ENCODE assay signal across 8 mouse cellular contexts in the genomic region with DNA sequence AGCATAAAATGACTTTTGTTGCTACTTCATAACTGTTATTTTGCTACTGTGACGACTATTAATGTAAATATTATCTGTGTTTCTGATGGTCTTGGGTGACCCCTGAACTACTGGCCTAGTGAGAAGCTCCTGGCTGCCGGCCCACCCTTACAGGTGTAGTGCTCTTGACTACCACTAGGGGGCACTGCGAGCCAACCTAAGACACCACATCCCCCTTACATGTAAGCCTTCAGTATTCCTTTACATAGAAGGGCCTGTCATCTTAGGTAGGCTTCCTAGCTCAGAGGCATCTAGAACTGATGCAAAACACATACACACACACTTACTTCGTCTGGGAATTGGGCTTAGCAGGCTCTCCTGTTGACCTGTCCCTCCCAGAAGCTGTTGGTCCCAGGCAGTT. TPM values are rescaled to one million over a fixed set of nuclear protein-coding genes. Genes with fewer than 3 reads are reported as not detected.
DNase-seq lines count a peak whose midpoint lies in the region; ATAC-seq and TF ChIP-seq lines count a peak whose summit lies in the region.

No protein-coding gene starts in this region.

- H3K36me3 ChIP-seq in liver, postnatal 0 days (replicated peaks; ENCODE audit: insufficient read depth, low read length), result no peaks in the 10 kb centered on the region
- no peaks in the 10 kb centered on the region for H3K36me3 ChIP-seq in neural tube, embryonic 15.5 days

- peak; percentile 83 to 84 for DNase-seq in B cell, adult 2 months
- peak; percentile 72 for DNase-seq in R1 (ENCODE audit: low read depth, low spot score)
- peak; percentile 48 to 76 for DNase-seq in cerebellum, postnatal 4 days (ENCODE audit: low spot score in 2 of 2)
- peak; percentile 70 for DNase-seq in gastrocnemius, postnatal 10 days
- peak; percentile 86 for DNase-seq in kidney, adult 9 months
- DNase-seq in liver, postnatal 0 days, result peak; percentile 76
- DNase-seq in thymus, postnatal 14 days, result peak; percentile 73

- 3% methylated on average over 4 of the region's 4 CpGs for WGBS in liver, postnatal 0 days (ENCODE audit: insufficient replicate concordance)
- 7% methylated on average over 4 of the region's 4 CpGs for WGBS in neural tube, embryonic 15.5 days

- no peak overlapping the region for H3K27ac ChIP-seq in liver, postnatal 0 days (ENCODE audit: low read depth)
- no peak overlapping the region for H3K27ac ChIP-seq in neural tube, embryonic 15.5 days (replicated peaks)

- H3K9me3 ChIP-seq in liver, postnatal 0 days (ENCODE audit: low read length), result no peaks in the 10 kb centered on the region
- no peaks in the 10 kb centered on the region for H3K9me3 ChIP-seq in neural tube, embryonic 15.5 days (replicated peaks)

- H3K27me3 ChIP-seq in liver, postnatal 0 days (ENCODE audit: insufficient read depth, low read length), result no peaks in the 10 kb centered on the region
- no peaks in the 10 kb centered on the region for H3K27me3 ChIP-seq in neural tube, embryonic 15.5 days (replicated peaks)

- ATAC-seq in liver, postnatal 0 days, result peak; percentile 27; the same call in 1 of the 2 replicates
- ATAC-seq in neural tube, embryonic 15.5 days (ENCODE audit: low FRiP score), result peak; percentile 37; the same call in 1 of the 2 replicates

- TF ChIP-seq CTCF in liver, postnatal 0 days (IDR thresholded peaks at IDR 0.05; ENCODE audit: low read depth), result peak; percentile 96

- no peak overlapping the region for H3K4me3 ChIP-seq in liver, postnatal 0 days (ENCODE audit: low read depth, low read length)
- H3K4me3 ChIP-seq in neural tube, embryonic 15.5 days (replicated peaks), result no peak overlapping the region

- H3K4me2 ChIP-seq in liver, postnatal 0 days (ENCODE audit: low read depth, low read length), result no peak overlapping the region
- H3K4me2 ChIP-seq in neural tube, embryonic 15.5 days, result no peak overlapping the region

- TF ChIP-seq EP300 in liver, postnatal 0 days (IDR thresholded peaks at IDR 0.05; ENCODE audit: low read depth), result no peak

- H3K9ac ChIP-seq in liver, postnatal 0 days (replicated peaks), result no peak overlapping the region
- 0 out of 2 replicates have a peak overlapping the region, but pooled peaks have one; percentile 7 for H3K9ac ChIP-seq in neural tube, embryonic 15.5 days (replicated peaks)

- peaks cover 3% of the 10 kb centered on the region; the same call in 1 of the 2 replicates for H3K4me1 ChIP-seq in liver, postnatal 0 days (ENCODE audit: insufficient read depth)
- H3K4me1 ChIP-seq in neural tube, embryonic 15.5 days, result peaks cover 25% of the 10 kb centered on the region

RNA-seq across cellular contexts. Expression of a gene that starts 41.3 kb away (rescaled TPM):
- total RNA-seq in gastrocnemius, postnatal 10 days (2021), result 10 to 100 TPM; 23.5 to 31.8 TPM
- polyA plus RNA-seq in liver, postnatal 0 days (2015; fragmentation: Nextera tagmentation; extraction: Ambion mirVana), result 11.9 and 14.7 TPM in 2 replicates
- polyA plus RNA-seq in neural tube, embryonic 15.5 days (2015; fragmentation: Nextera tagmentation; extraction: Ambion mirVana), result 51.4 and 64.5 TPM in 2 replicates
